Mouse (Mus musculus) mouse embryonic stem cell (cell line): ENCODE measurements at regions not wholly inside any gene's neighbourhood (a gene's known extent, or its start where the extent isn't known, plus 50 kb on each side); places are given as distances from the start of the nearest gene placed in this dataset.

Experiments used
- in situ Hi-C, 2 experiments: fragments of 300-500 bp; cut with MboI; formaldehyde crosslinking; loops; 1 replicate in 1 of 2; 3 replicates in 1 of 2; pipeline ENCODE4 v1.14.3; 2019 to 2020; ENCODE audit warnings: low sequenced_read_pairs in 2 of 2, low pct_unique_long_range_greater_than_20kb in 1 of 2, mixed read lengths in 1 of 2; ENCODE audit not compliant: unreplicated experiment in 1 of 2

- in situ Hi-C loops: no loop called here
Measured at GRCm38 (mm10) chr8:36027586-36027985, 262.0 kb downstream of the Gm19410 start.

- in situ Hi-C loops: no loop called here
Measured at GRCm38 (mm10) chr8:36028121-36028955, 262.7 kb downstream of the Gm19410 start.

- in situ Hi-C loops: no loop called here
Measured at GRCm38 (mm10) chr8:36029445-36029844, 263.9 kb downstream of the Gm19410 start.

- in situ Hi-C loops: no loop called here
Measured at GRCm38 (mm10) chr8:36030237-36030636, 264.6 kb downstream of the Gm19410 start.

DNA sequence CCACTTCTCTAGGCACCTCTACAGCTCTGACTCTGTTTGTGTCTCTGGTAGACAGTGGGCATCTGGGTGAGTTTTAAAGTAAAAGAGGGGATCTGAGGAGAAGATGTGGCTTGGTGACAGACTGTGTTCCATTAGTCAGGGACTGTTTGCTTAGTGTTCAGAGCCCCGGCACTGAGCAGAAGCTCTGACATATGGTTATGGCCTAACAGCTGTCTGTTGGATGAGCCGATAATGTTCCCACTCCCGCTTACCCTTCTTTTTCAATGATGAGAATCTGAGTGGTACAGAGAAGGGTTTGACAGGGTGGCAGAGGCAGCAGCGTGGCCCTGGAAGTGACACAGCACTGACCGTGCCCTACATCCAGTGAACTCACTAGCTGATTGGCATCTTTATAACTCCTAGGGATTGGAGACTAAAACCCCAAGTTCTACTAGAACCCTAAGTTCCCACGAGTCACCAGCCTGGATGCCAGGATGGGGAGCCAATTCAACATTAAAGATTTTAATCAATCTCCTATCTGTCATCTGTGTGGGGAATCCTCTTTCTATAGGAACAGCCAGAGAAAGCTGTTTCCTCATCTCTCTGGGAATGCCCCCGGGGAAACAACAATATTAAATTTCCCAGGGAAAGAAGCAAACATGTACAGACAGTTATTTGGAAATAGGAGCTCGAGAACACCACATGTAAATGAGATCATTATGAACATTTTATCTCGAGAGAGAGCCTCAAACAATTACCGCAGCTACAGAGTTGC, 266.6 kb downstream of the Gm19410 start:
- in situ Hi-C loops: no loop called here

DNA sequence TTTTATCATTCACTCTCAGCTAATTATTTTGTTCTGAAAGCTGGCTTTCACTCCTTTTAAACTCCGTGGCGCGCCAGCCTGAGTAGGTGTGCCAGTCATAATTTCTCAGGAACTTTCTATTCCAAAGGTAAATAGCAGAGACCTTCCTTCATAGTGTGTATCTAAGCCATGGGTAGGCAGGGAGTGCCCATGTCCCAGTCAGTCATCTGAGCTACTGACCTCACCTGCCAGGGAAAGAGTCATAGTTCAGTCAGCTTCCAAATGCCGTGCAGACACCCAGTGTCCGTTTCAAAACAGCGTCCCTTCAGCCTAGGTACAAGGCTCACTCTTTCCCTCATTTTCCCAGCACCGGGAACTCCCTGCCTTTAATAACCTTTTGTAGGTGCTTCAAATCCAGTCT, 269.7 kb downstream of the Gm19410 start:
- in situ Hi-C loops: no loop called here

DNA sequence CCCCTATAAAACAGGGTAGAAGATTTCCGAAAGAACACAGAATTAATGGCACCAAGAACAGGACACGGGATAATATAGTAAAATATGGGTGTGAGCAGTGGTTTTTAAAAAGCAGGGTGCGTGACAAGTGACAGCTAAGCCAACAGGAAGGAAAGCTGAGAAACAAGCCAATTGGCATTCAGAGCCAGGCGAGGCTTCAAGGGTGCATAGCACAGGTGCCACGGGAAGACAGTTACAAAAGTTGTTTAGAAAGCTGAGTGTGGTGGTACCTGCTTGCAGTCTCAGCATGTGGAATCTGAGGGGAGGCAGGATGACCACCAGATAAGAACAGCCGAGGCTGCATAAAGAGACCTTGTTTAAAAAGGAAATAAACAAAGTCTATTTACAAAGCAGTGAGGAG, 270.7 kb downstream of the Gm19410 start:
- in situ Hi-C loops: no loop called here

DNA sequence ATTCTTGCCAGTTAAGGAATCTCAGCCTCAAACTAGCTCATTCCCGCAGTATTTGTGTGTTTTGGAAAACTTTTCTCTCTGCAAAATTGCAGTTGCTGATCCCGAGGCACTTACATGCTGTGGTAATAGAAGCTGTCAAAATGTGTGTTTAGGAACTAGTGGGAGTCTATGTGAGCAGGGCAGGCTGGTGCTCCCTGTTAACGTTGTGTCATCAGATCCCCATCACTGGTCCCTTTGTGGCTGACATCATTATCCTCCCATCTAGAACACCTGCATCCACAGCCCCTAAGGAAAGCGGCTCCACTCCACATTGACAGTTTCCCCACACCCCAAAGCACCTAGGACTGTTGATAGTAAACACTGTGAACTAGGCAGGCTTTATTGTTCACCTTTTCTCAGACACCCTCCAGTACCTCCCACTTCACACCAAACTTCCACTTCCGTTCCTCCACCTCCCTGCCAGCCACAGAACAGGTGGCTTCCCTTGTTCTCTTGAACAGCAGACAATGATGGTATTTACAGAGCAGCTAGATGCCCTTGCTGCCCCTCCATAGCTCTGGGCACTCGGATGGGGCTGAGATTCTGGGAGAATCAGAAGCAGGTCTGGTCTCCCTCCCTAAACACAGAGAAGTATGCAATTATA, 275.8 kb downstream of the Gm19410 start:
- in situ Hi-C loops: no loop called here

DNA sequence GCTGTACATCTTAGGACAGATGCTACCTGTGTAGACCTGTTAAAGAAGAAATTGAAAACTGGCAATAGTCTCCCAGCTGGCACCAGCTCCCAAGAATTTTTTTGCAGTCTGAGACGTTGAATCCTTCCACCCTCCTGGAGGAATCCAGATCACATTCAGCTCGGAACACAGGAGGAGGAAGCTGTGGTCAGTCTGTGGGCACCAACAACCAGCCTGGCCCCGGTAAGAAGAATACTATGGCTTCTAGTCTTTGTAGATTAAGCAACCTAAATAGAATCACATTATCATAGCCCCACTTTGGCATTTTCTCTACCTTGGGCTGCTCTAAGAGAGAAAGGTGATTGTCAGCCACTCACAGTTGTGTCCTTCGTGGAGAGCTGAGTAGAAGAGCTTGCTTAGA, 277.0 kb downstream of the Gm19410 start:
- in situ Hi-C loops: no loop called here
